In genomic region chr17:46595336-46595735, GRCm38 (mm10) we compare ENCODE assay signal across 13 mouse cellular contexts. TPM values are rescaled to one million over a fixed set of nuclear protein-coding genes. Genes with fewer than 3 reads are reported as not detected.
DNase-seq lines count a peak whose midpoint lies in the region; ATAC-seq lines count a peak whose summit lies in the region.
"Had no signal": no experiment of that assay in that cellular context is flagged by ENCODE, and none has a peak within 500 bp of the region (broad histone marks: within the 10 kb centered on the region; RNA-seq: fewer than 3 reads in every experiment).

No protein-coding gene starts in this region.

- peaks cover 42% of the 10 kb centered on the region for H3K36me3 ChIP-seq in forebrain, embryonic 10.5 days (replicated peaks)
- no peaks in the 10 kb centered on the region for H3K36me3 ChIP-seq in forebrain, embryonic 16.5 days (ENCODE audit: control insufficient read depth, insufficient read depth)
- peaks cover 41% of the 10 kb centered on the region for H3K36me3 ChIP-seq in kidney, embryonic 15.5 days
- peaks cover 43% of the 10 kb centered on the region for H3K36me3 ChIP-seq in embryonic facial prominence, embryonic 10.5 days (replicated peaks)
- H3K36me3 ChIP-seq in limb, embryonic 13.5 days, result peaks cover 30% of the 10 kb centered on the region
- H3K36me3 ChIP-seq: liver, embryonic 12.5 days had no signal

- no peak overlapping the region for H3K4me3 ChIP-seq in forebrain, embryonic 10.5 days
- H3K4me3 ChIP-seq in forebrain, embryonic 16.5 days (replicated peaks; ENCODE audit: low read length), result no peak overlapping the region
- no peak overlapping the region for H3K4me3 ChIP-seq in kidney, embryonic 15.5 days (replicated peaks)
- H3K4me3 ChIP-seq in embryonic facial prominence, embryonic 10.5 days, result peak overlapping the region; percentile 31; the same call in 1 of the 2 replicates
- no peak overlapping the region for H3K4me3 ChIP-seq in limb, embryonic 13.5 days
- H3K4me3 ChIP-seq: liver, embryonic 12.5 days had no signal

- no peak overlapping the region for H3K9ac ChIP-seq in forebrain, embryonic 16.5 days (replicated peaks; ENCODE audit: low read depth, low read length)
- no peak overlapping the region for H3K9ac ChIP-seq in kidney, embryonic 15.5 days
- peak overlapping the region; percentile 53 for H3K9ac ChIP-seq in limb, embryonic 13.5 days
- H3K9ac ChIP-seq: liver, embryonic 12.5 days had no signal

- WGBS in forebrain, embryonic 10.5 days, result 87% methylated on average over 6 of the region's 6 CpGs
- WGBS in forebrain, embryonic 16.5 days, result 86% methylated on average over 6 of the region's 6 CpGs
- WGBS in kidney, embryonic 15.5 days, result 66% methylated on average over 6 of the region's 6 CpGs
- 85% methylated on average over 6 of the region's 6 CpGs for WGBS in embryonic facial prominence, embryonic 10.5 days
- 73% methylated on average over 6 of the region's 6 CpGs for WGBS in limb, embryonic 13.5 days

- no peak for ATAC-seq in forebrain, embryonic 16.5 days
- 0 out of 2 replicates have a peak, but pooled peaks have one; percentile 33 for ATAC-seq in kidney, embryonic 15.5 days (replicated peaks; ENCODE audit: low FRiP score)
- ATAC-seq in limb, embryonic 13.5 days (ENCODE audit: low FRiP score, low read depth), result no peak

- no peak overlapping the region for H3K4me2 ChIP-seq in forebrain, embryonic 16.5 days (ENCODE audit: low read length)
- no peak overlapping the region for H3K4me2 ChIP-seq in kidney, embryonic 15.5 days
- peak overlapping the region; percentile 34 for H3K4me2 ChIP-seq in limb, embryonic 13.5 days (replicated peaks)
- H3K4me2 ChIP-seq: liver, embryonic 12.5 days had no signal

- no peak for DNase-seq in forebrain, embryonic 10.5 days (ENCODE audit: extremely low spot score, low spot score)
- DNase-seq in kidney, postnatal 4 days, result no peak
- no peak for DNase-seq in embryonic facial prominence, embryonic 10.5 days (ENCODE audit: low spot score)
- DNase-seq in gastrocnemius, postnatal 25 days, result no peak
- no peak for DNase-seq in adrenal gland, adult (ENCODE audit: inconsistent age in 2 of 2, low spot score in 1 of 2)
- DNase-seq: adrenal gland, adult 2 months; cerebellum, adult 11-12 months; thymus, postnatal 36 days had no signal

- no peaks in the 10 kb centered on the region for H3K9me3 ChIP-seq in forebrain, embryonic 10.5 days
- no peaks in the 10 kb centered on the region for H3K9me3 ChIP-seq in forebrain, embryonic 16.5 days (ENCODE audit: control insufficient read depth, low read length)
- no peaks in the 10 kb centered on the region for H3K9me3 ChIP-seq in kidney, embryonic 15.5 days (replicated peaks)
- H3K9me3 ChIP-seq in embryonic facial prominence, embryonic 10.5 days, result no peaks in the 10 kb centered on the region; the same call in 1 of the 2 replicates
- no peaks in the 10 kb centered on the region for H3K9me3 ChIP-seq in limb, embryonic 13.5 days
- H3K9me3 ChIP-seq: liver, embryonic 12.5 days had no signal

- peaks cover 21% of the 10 kb centered on the region for H3K4me1 ChIP-seq in forebrain, embryonic 10.5 days
- peaks cover 7% of the 10 kb centered on the region for H3K4me1 ChIP-seq in forebrain, embryonic 16.5 days (replicated peaks; ENCODE audit: control insufficient read depth, insufficient read depth, low read length)
- peaks cover 27% of the 10 kb centered on the region for H3K4me1 ChIP-seq in kidney, embryonic 15.5 days
- peaks cover 25% of the 10 kb centered on the region for H3K4me1 ChIP-seq in embryonic facial prominence, embryonic 10.5 days
- H3K4me1 ChIP-seq in limb, embryonic 13.5 days, result peaks cover 24% of the 10 kb centered on the region

- H3K27me3 ChIP-seq in forebrain, embryonic 10.5 days (ENCODE audit: poor library complexity, severe bottlenecking), result no peaks in the 10 kb centered on the region
- H3K27me3 ChIP-seq in forebrain, embryonic 16.5 days (replicated peaks; ENCODE audit: control insufficient read depth, insufficient read depth, low read length), result no peaks in the 10 kb centered on the region
- H3K27me3 ChIP-seq in kidney, embryonic 15.5 days, result no peaks in the 10 kb centered on the region
- H3K27me3 ChIP-seq in embryonic facial prominence, embryonic 10.5 days (replicated peaks; ENCODE audit: low read depth, poor library complexity, severe bottlenecking), result no peaks in the 10 kb centered on the region
- no peaks in the 10 kb centered on the region for H3K27me3 ChIP-seq in limb, embryonic 13.5 days
- H3K27me3 ChIP-seq: liver, embryonic 12.5 days had no signal

- H3K27ac ChIP-seq in forebrain, embryonic 10.5 days, result peak overlapping the region; percentile 71
- H3K27ac ChIP-seq in forebrain, embryonic 16.5 days (ENCODE audit: low read length), result no peak overlapping the region
- peak overlapping the region; percentile 67 for H3K27ac ChIP-seq in kidney, embryonic 15.5 days
- H3K27ac ChIP-seq in embryonic facial prominence, embryonic 10.5 days (replicated peaks), result peak overlapping the region; percentile 81
- H3K27ac ChIP-seq in limb, embryonic 13.5 days, result peak overlapping the region; percentile 73
- H3K27ac ChIP-seq: liver, embryonic 12.5 days had no signal

RNA-seq across cellular contexts. Expression of gene Ptk7, which starts 34.0 kb away (rescaled TPM):
- polyA plus RNA-seq in forebrain, embryonic 10.5 days (2016; fragmentation: Nextera tagmentation; extraction: Ambion mirVana), result 66.0 and 68.4 TPM in 2 replicates
- polyA plus RNA-seq in forebrain, embryonic 16.5 days (2015; fragmentation: Nextera tagmentation; extraction: Ambion mirVana), result 33.9 and 36.5 TPM in 2 replicates
- 120 and 138 TPM in 2 replicates for polyA plus RNA-seq in kidney, embryonic 15.5 days (2015; fragmentation: Nextera tagmentation; extraction: Ambion mirVana)
- 92.5 and 95.1 TPM in 2 replicates for polyA plus RNA-seq in embryonic facial prominence, embryonic 10.5 days (2016; fragmentation: Nextera tagmentation; extraction: Ambion mirVana)
- polyA plus RNA-seq in limb, embryonic 13.5 days (2015; fragmentation: Nextera tagmentation; extraction: Ambion mirVana), result 128 and 138 TPM in 2 replicates
- 1 to 10 TPM; 1.1 to 1.3 TPM for total RNA-seq in gastrocnemius, postnatal 25 days (2021)
- total RNA-seq: neutrophil, adult 5-6 weeks had no signal

RNA-seq across cellular contexts. Expression of gene Srf, which starts 39.4 kb away (rescaled TPM):
- polyA plus RNA-seq in forebrain, embryonic 10.5 days (2016; fragmentation: Nextera tagmentation; extraction: Ambion mirVana), result 5.4 and 5.5 TPM in 2 replicates
- 3.4 and 3.6 TPM in 2 replicates for polyA plus RNA-seq in forebrain, embryonic 16.5 days (2015; fragmentation: Nextera tagmentation; extraction: Ambion mirVana)
- 9.1 and 9.5 TPM in 2 replicates for polyA plus RNA-seq in kidney, embryonic 15.5 days (2015; fragmentation: Nextera tagmentation; extraction: Ambion mirVana)
- polyA plus RNA-seq in embryonic facial prominence, embryonic 10.5 days (2016; fragmentation: Nextera tagmentation; extraction: Ambion mirVana), result 5.6 and 7.0 TPM in 2 replicates
- polyA plus RNA-seq in limb, embryonic 13.5 days (2015; fragmentation: Nextera tagmentation; extraction: Ambion mirVana), result 5.8 and 7.3 TPM in 2 replicates
- total RNA-seq in gastrocnemius, postnatal 25 days (2021), result 10 to 100 TPM; 64.6 to 85.8 TPM

RNA-seq across cellular contexts. Expression of gene Cul9, which starts 49.1 kb away (rescaled TPM):
- polyA plus RNA-seq in forebrain, embryonic 10.5 days (2016; fragmentation: Nextera tagmentation; extraction: Ambion mirVana), result 3.5 and 3.7 TPM in 2 replicates
- polyA plus RNA-seq in forebrain, embryonic 16.5 days (2015; fragmentation: Nextera tagmentation; extraction: Ambion mirVana), result 17.3 and 19.8 TPM in 2 replicates
- polyA plus RNA-seq in kidney, embryonic 15.5 days (2015; fragmentation: Nextera tagmentation; extraction: Ambion mirVana), result 5.3 and 5.8 TPM in 2 replicates
- 5.2 and 6.1 TPM in 2 replicates for polyA plus RNA-seq in embryonic facial prominence, embryonic 10.5 days (2016; fragmentation: Nextera tagmentation; extraction: Ambion mirVana)
- 11.3 and 12.4 TPM in 2 replicates for polyA plus RNA-seq in limb, embryonic 13.5 days (2015; fragmentation: Nextera tagmentation; extraction: Ambion mirVana)
- total RNA-seq in gastrocnemius, postnatal 25 days (2021), result 10 to 100 TPM; 11.7 to 12.1 TPM

RNA-seq across cellular contexts. Expression of gene Klc4, which starts 50.5 kb away (rescaled TPM):
- 29.1 and 31.8 TPM in 2 replicates for polyA plus RNA-seq in forebrain, embryonic 10.5 days (2016; fragmentation: Nextera tagmentation; extraction: Ambion mirVana)
- 42.8 and 43.9 TPM in 2 replicates for polyA plus RNA-seq in forebrain, embryonic 16.5 days (2015; fragmentation: Nextera tagmentation; extraction: Ambion mirVana)
- polyA plus RNA-seq in kidney, embryonic 15.5 days (2015; fragmentation: Nextera tagmentation; extraction: Ambion mirVana), result 36.9 and 42.4 TPM in 2 replicates
- polyA plus RNA-seq in embryonic facial prominence, embryonic 10.5 days (2016; fragmentation: Nextera tagmentation; extraction: Ambion mirVana), result 29.0 and 32.0 TPM in 2 replicates
- 26.4 and 26.5 TPM in 2 replicates for polyA plus RNA-seq in limb, embryonic 13.5 days (2015; fragmentation: Nextera tagmentation; extraction: Ambion mirVana)
- 10 to 100 TPM; 12.7 to 15.0 TPM for total RNA-seq in gastrocnemius, postnatal 25 days (2021)

RNA-seq across cellular contexts. Expression of gene Mrpl2, which starts 50.7 kb away (rescaled TPM):
- polyA plus RNA-seq in forebrain, embryonic 10.5 days (2016; fragmentation: Nextera tagmentation; extraction: Ambion mirVana), result 136 and 137 TPM in 2 replicates
- 66.1 and 74.9 TPM in 2 replicates for polyA plus RNA-seq in forebrain, embryonic 16.5 days (2015; fragmentation: Nextera tagmentation; extraction: Ambion mirVana)
- polyA plus RNA-seq in kidney, embryonic 15.5 days (2015; fragmentation: Nextera tagmentation; extraction: Ambion mirVana), result 108 and 124 TPM in 2 replicates
- polyA plus RNA-seq in embryonic facial prominence, embryonic 10.5 days (2016; fragmentation: Nextera tagmentation; extraction: Ambion mirVana), result 124 and 142 TPM in 2 replicates
- polyA plus RNA-seq in limb, embryonic 13.5 days (2015; fragmentation: Nextera tagmentation; extraction: Ambion mirVana), result 104 and 106 TPM in 2 replicates
- total RNA-seq in gastrocnemius, postnatal 25 days (2021), result 100 to 1,000 TPM in 1 of 2 experiments, 10 to 100 TPM in 1; 99.2 to 110 TPM
